Mouse (Mus musculus) thymus, postnatal 4 days (tissue): ENCODE measurements around the gene Esp15.
"Not testable (repeated sequence)": the region's sequence is repeated elsewhere in the genome, so short reads cannot be mapped to it uniquely, and the experiment has no call there.

Experiments used
- DNase-seq: peaks from one replicate; pipeline ENCODE4 v3.0.0; 2021

The Esp15 gene

GRCm38 (mm10) chr17:39640654-39641053, at the start of gene Esp15:
Gene Esp15, plus strand, starts transcription at chr17:39640954.
- not testable (repeated sequence) for DNase-seq

- no peak for DNase-seq
Observed at GRCm38 (mm10) chr17:39591550-39591949, 49.2 kb upstream of the Esp15 start.
